Mouse (Mus musculus) c-Kit-positive CD71-positive TER-119-positive erythroid progenitor cells, embryonic 14.5 days (primary cell): ENCODE measurements around the gene Ube2f.

Experiments used
- DNase-seq: peaks from one replicate; pipeline ENCODE4 v3.0.0-alpha.2; 2013; ENCODE audit warnings: low spot score

Gene Ube2f

DNA sequence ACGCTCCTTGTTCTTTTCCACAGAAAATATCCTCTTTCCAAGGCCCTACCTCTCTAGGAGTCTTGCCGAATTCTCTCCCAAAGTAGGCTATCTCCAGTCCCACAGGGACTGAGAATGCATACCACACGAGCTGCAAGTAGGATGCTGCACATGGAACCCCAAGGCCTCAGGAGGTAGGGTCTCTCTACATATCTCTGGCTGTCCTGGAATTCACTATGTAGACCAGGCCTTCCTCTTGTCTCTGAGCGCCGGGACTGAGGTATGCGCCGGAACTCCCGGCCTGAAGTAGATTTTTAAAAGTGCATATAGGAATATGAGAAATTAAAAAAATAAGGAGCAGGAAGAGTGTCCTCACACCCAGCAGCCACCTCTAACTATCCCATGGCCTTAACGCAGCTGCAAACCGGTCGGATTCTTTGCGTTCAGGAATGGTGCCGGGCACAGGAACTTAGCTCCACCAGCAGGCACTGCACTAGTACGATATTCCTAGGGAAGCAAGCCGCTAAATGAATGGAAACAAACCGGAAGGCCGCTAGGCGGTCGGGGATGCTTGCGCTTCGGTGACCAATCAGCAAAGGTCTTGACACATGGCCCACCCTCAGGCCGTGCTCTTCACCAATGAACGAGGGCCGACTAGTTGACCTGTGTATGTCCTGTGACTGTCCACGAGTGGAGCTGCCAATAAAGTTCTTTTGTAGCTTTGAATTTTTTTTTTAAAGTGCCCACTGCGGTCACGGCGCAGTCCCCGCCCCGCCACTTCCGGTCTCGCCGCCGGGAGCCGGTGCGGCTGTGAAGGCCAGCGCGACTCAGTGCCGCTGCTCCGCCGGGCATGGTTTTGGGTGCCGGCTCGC is at the start of gene Ube2f:
Ube2f (plus strand) TSS at position 741 of the 851 bp plus-strand sequence.
- DNase-seq: peak; percentile 95

DNA sequence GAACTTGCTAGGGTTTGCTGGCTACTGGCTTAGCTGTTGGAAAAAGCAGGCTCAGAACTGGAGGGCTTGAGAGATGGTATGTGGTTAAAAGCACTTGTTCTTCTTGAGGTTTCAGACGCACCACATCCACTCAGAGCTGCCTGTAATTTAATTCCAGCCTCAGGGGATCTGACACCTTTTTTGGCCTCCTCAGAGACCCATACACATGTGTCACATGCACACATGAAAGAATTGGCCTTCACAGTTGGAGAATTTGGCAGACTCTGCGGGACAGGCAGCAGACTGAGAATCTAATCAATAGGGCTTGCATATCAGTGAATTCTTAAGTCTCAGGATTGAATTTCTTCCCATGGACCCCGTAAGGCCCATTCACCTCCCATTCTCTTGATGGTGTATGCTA is 49.0 kb upstream of the Ube2f start:
- no peak for DNase-seq

DNA sequence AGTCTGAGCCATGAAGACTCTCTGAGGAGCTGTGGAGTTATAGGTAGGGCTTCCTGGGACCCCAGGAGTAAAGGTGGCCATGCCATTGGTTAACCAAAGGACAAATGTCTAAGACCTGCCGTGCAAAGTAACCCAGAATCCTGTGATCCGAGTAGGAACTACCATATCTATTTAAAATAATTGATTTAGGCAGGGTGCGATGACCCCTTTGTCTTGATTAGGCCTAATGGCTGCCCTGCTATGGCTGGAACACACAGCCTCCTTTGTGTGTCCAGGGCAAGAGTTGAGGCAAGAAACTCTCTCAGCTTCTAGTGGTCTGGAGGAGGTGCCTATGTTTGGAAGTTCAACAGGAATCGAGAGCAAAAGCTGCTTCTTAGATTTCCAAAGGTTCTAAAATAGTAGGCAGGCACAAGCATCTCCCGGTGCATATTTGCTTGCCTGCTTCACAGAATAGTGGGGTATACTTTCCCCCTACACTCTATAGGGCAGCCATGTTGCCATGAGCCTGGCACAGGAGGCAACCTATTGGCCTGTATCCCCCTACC is 45.8 kb upstream of the Ube2f start:
- no peak for DNase-seq

DNA sequence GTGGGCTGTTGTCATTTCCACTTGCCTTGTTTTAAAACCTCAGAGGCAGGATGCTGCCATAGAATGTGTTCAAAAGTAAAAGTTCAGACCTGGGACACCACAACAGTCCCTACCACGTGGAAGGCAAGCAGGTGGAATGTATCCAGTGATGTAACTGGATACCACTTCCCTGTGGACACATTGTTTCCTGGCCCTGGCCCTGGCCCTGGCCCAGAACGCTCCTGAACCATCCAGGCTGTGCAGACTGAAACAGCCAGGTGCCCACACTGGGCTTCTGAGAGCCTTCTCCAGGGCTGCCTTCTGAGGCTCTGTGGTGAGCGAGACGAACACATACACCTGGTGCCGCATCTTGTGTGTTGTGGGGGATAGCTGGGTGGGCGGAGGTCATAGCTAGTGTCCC is 44.5 kb upstream of the Ube2f start:
- DNase-seq: no peak

DNA sequence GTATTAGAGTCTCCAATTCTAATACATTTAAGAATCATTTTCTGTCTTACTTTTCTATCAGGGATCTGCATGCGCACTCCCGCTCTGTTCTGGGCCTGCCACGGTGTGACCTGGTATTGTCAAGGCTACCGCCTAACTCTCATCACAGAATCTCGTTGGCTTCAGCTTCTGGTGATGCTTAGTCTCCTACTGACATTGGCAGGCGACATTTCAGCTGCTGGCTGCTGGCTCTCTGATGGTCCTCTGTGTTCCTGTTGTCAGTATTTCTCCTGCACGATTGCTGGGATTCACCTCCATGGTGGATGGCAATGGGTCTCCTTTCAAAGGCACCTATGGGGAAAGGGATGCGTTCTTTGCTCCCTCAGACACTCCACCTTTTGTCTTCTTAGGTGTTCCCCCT is 43.8 kb upstream of the Ube2f start:
- no peak for DNase-seq

DNA sequence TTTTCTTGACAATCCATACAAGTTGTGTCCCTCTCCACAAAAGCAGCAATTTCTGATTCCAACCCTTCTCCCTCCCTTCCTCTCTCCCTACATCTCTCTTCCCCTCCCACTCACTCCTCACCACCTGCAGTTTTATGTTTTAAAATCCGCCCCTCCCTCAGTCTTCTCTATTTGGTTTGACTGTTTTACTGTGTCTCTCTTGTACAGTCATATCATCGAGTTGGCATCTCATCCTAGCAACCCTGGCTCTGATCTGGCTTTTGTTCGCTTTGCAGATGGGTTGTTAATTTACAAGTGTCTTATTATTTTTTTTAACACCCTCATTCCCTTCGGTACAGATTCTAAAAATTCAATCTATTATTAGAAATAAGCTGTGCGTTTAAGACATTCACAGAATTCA is 43.2 kb upstream of the Ube2f start:
- no peak for DNase-seq

DNA sequence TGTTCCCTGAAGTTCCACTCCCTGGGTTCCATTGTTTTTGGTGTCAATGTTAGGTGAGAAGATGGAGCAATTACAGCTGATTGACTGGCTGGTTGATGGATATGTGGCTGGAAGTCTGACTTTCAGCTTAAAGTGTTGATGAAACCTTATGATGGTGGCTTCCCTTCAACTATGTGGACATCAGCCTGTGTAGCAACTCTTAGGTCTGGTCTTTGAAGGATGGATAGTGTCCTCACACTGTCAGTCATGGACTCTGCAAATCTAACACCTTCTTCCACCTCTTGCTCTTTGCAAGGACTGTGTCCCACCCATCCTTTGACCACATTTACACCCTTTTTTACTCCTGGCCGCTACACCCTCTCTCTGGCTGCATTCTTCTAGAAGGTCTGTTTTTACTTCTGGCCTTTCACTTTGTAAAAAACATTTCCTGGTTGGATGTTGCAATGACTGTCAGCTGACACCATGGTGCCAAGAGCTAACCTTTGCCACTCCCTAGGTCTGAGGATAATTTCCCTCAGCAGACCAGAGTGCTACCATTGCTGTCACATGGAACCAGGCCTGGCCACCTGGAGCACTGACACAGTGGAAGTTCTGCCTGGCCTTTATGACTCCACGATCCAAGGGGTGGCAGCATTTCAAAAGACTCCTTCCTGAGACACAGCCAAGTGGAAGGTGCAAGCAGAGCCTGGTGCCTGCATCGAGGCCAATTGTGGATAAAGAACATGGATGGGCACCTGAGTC is 42.6 kb upstream of the Ube2f start:
- DNase-seq: no peak

DNA sequence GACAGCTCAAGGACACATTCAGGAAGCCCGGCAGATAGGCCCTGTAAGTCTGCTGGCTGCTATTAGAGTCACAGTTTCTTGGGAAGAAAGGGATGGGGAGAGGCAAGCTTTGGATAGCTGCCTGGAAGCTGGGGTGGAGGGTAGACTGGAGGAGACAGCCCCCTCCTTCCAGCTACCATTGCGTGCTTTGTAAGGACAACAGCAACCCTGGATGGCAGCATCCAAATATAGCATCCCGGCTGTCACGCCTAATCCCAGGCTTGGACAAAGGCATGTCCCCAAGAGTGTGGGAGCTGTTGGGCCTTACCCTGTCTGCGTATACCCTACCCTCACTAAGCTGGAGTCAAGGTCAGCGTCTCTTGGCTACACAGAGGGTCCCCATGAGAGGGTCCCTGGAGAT is 40.8 kb upstream of the Ube2f start:
- no peak for DNase-seq

DNA sequence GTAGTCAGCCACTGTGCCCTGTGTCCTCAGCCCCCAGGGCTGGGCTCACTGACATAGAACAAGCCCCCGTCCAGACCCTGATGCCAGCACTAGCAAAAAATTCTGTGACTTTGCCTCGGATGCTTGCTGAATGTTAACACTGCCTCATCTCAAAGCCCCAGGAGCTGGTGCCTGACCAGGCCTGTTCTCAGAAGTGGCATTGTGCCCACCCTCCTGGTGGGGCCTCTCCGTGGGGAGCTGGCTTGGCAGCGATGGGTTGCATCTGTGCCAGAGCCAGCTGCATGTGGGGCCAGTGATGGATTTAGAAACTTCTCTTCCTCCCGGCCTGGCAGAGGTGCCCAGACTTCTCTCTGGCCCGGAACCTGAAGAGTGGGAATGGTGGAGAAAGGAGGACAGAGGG is 40.3 kb upstream of the Ube2f start:
- DNase-seq: no peak

DNA sequence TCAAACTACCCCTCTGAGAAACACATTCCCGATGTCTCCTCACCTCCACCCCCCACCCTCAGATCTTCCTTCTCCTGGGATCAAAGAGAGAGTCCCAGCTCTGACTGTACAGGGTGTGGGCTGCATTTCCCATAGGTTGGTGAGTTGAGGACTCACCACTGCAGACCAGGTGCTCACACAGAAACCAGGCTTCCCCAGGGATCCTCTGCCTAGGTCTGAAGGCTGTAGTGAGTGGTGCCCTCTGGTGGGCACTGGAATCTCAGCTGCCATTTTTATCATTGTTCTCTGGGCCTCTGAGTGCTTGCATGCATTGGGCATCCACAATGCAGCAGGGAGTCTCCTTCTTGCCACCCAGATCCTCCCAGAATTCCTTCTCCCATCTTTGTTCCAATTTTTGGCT is 39.0 kb upstream of the Ube2f start:
- DNase-seq: peak; percentile 29

DNA sequence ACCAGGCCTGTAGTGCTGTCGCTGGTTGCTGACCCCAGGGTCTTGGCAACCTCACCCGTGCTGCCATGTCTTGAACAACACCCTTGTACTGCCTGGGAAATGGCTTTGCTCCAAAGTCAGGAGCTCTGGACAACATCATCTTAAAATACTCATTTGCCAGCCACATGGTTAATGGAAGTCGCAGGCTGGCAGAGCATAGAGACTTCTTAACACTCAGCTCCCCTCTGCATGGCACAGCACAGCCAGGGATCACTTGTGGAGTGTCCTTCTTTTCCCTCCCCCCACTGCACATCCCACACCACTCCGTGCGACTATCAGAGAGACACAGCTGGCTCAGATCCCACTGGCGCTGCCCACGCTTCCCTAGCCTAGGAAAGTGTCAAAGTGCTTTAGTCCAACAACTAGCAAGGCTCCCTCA is 38.5 kb upstream of the Ube2f start:
- DNase-seq: no peak

DNA sequence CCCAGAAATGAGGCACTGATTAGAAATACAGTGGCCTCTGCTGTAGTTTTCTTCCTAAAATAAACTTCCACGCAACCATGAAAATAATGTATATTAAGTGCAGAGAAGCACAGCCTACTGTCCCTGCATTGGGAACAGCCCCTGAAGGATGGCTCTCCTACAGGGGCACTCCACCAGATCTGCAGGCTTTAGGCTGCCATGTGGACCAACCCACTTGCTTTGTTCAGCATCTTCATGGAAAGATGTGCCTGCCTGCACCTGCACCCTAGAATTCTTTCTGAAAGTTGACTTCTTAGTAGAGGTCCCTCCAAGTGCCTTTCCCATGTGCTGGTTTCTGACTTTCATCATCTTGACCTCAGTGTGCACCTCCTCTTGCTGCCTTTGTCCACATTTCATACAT is 34.8 kb upstream of the Ube2f start:
- no peak for DNase-seq

DNA sequence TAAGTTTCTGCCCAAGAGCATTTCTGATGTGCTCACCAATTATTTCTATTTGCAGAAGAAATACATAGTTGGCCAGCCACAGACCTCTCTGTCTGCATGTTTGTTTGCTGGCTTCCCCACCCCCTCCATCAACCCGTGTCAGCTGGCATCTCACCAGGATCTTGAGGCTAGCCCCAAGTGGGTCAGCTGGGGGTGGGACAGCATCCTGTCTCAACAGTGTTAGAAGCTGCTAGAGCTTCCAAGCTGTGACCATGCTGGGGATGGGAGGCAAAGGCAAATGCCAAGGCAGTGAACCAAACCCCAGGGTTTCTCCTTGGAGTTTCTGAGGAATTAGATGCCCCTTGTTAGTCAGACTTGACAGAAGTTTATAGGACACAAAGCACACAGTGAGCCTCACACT is 34.1 kb upstream of the Ube2f start:
- no peak for DNase-seq

DNA sequence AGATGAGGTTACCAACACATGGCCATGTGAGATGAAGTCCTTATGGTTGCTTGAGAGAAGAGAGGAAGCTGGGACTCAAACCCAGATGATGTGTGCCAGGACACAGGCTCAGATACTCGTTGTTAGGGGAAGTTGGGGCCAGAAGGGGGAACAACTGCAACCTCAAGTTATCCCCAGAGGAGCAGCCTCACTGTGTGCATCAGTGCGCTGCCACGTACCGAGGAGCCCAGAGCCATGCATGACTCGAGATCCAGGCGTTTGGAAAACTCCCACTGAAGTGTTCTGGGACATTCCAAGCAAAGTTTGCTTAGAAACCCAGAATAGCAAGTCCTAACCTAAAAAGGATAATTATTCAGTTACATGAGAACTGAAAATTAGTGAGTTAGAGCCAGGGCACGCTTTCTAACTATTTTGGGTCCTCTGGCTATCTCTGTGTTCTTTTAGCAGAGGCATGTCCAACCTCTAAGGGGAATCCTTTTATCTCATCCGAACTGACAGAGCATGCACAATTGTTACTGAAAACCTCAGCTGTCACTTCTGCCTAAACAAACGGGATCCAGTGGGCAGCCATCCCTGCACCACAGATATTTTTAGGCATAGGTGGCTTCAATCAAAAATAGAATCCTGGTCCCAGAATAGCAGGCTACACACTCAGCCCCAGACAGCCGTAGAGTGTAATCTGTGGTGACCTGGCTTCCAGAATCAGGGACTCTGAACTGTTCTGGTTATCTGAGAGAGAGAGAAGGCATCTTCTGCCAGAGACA is 33.4 kb upstream of the Ube2f start:
- no peak for DNase-seq

DNA sequence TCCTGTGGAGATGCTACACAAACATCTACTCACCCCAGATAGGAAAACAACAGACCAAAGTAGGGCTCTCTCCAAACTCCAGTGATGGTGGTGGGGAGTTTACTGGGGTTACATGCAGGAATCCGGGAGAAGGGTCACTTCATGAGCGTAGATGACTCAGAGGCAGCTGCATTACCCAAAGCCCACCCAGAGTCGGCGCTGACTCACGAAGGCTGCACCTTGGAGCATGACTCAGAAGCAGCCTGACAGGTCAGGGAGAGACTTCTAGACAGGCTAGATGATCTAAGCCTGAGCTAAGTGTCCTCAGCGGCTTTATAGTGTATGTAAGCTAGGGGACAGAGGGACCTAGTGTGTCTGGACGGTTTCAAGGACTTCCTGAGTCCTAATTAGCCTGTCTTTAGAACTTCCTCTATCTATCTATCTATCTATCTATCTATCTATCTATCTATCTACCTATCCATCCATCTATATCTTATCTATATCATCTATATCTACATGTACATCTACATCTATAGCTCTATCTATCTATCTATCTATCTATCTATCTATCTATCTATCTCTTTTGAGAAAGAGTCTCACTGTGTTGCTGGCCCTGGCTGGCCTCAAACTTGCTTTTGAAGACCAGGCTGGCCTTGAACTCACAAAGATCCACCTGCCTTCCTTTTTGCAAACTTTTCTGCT is 30.3 kb upstream of the Ube2f start:
- no peak for DNase-seq

DNA sequence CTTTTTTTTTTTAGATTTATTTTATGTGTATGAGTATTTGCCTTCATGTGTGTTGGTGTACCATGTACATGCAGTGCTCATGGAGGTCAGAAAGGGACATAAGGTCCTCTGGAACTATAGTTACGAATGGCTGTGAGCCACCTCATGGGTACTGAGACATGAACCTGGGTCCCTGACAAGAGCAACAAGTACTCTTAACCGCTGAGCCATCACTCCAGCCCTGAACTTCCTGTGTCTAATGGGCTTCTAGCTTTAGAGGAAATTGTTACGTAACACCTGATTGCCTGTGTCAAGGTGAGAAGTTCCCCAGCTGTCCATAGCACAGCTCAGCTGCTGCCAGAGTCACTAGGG is 29.8 kb upstream of the Ube2f start:
- no peak for DNase-seq

DNA sequence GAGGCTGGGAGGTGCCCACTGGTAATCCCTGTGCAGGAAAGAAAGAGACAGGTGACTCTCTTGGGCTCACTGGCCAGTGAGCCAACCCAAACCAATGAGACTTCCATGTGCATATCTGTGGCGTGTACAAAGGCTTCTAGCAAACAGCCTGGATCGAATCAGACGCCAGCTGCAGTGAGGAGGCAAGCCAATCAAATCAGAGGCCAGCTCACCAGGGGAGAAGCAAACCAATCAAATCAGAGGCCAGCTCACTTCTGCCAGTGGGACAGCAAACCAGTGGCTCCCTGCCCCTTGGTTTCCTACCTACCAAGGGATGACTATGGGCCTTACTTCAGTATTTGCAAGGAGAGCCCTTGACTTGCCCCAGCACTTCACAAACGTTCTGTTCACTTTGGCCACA is 23.5 kb upstream of the Ube2f start:
- DNase-seq: no peak

DNA sequence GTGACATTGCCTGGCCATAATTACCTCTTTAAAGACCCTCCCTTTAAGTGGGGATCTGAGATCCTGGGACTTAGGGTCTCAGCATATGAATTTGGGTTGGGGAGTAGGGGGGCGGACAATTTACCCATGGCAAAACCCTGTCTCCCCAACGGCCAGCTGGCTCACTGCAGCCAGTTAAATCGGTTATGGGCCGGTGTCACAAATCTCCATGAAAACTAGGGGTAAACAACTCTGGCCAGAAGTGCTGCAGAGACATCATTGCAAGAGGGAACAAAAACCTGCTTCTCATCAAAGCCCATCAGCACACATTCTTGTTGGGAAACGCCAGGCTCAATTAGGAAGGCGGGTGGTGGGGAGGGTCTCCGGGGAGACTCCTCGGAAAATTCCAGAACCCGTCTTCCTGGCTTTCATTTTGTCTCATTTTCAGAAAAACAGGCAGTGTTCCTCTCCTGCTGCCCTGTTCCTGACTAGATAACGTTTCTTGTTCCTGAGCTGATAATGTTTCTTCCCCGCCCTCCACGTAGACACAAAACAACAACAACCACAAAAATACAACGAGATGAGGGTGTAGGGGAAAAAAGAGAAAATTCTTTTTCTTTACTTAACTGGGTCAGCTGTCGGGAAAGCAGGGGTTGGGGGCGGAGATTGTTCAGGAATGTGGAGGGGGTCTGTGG is 22.6 kb upstream of the Ube2f start:
- DNase-seq: peak; percentile 49

DNA sequence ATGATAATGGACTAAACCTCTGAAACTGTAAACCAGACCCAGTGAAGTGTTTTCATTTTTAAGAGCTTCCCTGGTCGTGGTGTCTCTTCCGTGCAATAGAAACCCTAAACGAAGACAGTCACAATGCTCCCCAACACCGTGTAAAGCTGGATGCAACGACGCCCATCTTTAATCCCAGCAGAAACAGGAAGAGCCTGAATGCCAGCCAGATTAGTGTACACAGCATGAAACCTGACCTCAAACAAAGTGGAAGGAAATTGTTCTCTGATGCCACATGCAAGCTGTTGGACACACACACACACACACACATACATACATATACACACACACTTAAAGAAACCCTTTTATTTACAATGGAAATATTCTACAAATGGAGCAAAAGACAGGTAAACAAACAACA is 19.0 kb upstream of the Ube2f start:
- DNase-seq: no peak

DNA sequence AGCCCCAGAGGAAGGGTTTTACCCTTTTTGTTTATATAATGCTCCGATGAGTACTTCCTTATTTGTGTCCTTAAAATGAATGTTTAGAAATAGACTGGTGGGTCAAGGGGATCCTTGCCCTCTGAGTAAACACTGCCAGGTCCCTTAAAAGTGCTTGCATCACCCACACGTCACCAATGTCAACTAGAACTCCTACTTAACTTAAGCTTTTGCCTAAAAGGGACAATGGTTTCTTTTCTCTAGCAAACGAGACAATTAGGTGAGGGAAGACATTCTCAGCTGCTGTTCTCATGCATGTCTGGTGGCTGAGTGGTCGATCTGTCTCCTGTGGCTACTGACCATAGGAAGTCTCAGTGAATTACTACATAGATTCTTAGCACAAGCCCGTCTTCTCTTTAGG is 18.2 kb upstream of the Ube2f start:
- DNase-seq: no peak

DNA sequence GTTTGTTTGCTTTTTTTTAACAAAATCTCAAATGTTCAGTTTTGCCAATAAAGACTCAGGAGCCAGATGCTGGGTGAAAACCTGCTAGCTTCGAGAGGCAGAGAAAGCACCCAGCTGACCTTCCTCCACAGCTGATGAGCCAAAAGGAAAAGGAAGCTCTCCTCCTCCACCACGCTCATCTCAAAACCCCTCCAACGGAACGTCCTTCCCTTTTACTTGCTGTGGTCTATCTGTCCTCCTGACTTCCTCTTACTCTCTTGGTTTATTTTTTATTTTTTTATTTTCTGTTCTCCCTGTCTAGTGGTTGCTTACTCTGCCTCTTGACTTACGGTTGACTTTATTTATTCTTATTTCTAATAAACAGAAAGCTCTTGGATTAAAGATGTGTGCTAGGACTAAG is 14.7 kb upstream of the Ube2f start:
- DNase-seq: no peak

DNA sequence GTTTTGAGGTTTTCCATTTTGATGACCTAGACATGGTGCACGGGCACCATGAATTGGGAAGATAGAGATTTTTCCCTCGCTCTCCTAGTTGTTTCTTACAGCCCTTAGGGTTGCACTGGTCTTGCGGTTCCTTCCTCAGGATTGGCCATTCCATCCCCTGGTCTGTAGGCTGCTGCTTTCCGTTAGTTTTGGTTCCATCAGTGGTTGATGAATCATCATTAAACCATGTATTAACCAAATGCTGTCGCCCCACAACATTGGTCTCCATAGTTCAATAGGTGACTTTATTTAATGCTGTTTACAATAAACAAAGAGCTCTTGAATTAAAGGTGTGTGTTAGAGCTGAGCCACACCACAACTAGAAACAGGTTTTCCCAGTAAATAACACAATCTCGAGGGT is 12.4 kb upstream of the Ube2f start:
- DNase-seq: no peak
